Mouse (Mus musculus): ENCODE measurements at regions not wholly inside any gene's neighbourhood (a gene's known extent, or its start where the extent isn't known, plus 50 kb on each side); places are given as distances from the start of the nearest gene placed in this dataset.
A peak's percentile ranks its signal among the peaks of the same experiment; 100 is the strongest.

GRCm38 (mm10) chr3:128122111-128122510, 226.0 kb upstream of the Fam241a start:
- no peak for DNase-seq (ENCODE audit: low spot score in 2 of 2)

- no peak for DNase-seq (ENCODE audit: low spot score in 2 of 2)
These were observed 224.7 kb upstream of the Fam241a start for GRCm38 (mm10) chr3:128120647-128121440.

GRCm38 (mm10) chr3:128113209-128113608, 217.1 kb upstream of the Fam241a start:
- no peak for DNase-seq (ENCODE audit: low spot score in 2 of 2)

GRCm38 (mm10) chr3:128110406-128110805, 214.3 kb upstream of the Fam241a start:
- DNase-seq (ENCODE audit: low spot score in 2 of 2), result no peak

GRCm38 (mm10) chr3:128104516-128104915, 208.4 kb upstream of the Fam241a start:
- no peak for DNase-seq (ENCODE audit: low spot score in 2 of 2)

- DNase-seq (ENCODE audit: low spot score in 2 of 2), result no peak
These were observed 196.9 kb upstream of the Fam241a start for GRCm38 (mm10) chr3:128093046-128093445.

- DNase-seq (ENCODE audit: low spot score in 2 of 2), result peak in 1 of 2 experiments; percentile 40
These were observed 192.1 kb upstream of the Fam241a start for GRCm38 (mm10) chr3:128088207-128088606.

GRCm38 (mm10) chr3:128087163-128087562, 191.0 kb upstream of the Fam241a start:
- no peak for DNase-seq (ENCODE audit: low spot score in 2 of 2)

- no peak for DNase-seq (ENCODE audit: low spot score in 2 of 2)
These were observed 186.3 kb upstream of the Fam241a start for GRCm38 (mm10) chr3:128082463-128082862.

GRCm38 (mm10) chr3:128081430-128081829, 185.3 kb upstream of the Fam241a start:
- no peak for DNase-seq (ENCODE audit: low spot score in 2 of 2)

GRCm38 (mm10) chr3:128067861-128068260, 171.7 kb upstream of the Fam241a start:
- DNase-seq (ENCODE audit: low spot score in 2 of 2), result no peak

- DNase-seq (ENCODE audit: low spot score in 2 of 2), result no peak
These were observed 157.9 kb upstream of the Fam241a start for GRCm38 (mm10) chr3:128054031-128054430.

- no peak for DNase-seq (ENCODE audit: low spot score in 2 of 2)
These were observed 147.6 kb upstream of the Fam241a start for GRCm38 (mm10) chr3:128043709-128044108.

- no peak for DNase-seq (ENCODE audit: low spot score in 2 of 2)
These were observed 144.4 kb upstream of the Fam241a start for GRCm38 (mm10) chr3:128040407-128041115.

- no peak for DNase-seq (ENCODE audit: low spot score in 2 of 2)
These were observed 143.1 kb upstream of the Fam241a start for GRCm38 (mm10) chr3:128039185-128039584.

- DNase-seq (ENCODE audit: low spot score in 2 of 2), result no peak
These were observed 140.4 kb upstream of the Fam241a start for GRCm38 (mm10) chr3:128036538-128036937.

GRCm38 (mm10) chr3:128030352-128030751, 134.2 kb upstream of the Fam241a start:
- no peak for DNase-seq (ENCODE audit: low spot score in 2 of 2)

GRCm38 (mm10) chr3:128029565-128029915, 133.4 kb upstream of the Fam241a start:
- DNase-seq (ENCODE audit: low spot score in 2 of 2), result no peak

- DNase-seq (ENCODE audit: low spot score in 2 of 2), result no peak
These were observed 132.9 kb upstream of the Fam241a start for GRCm38 (mm10) chr3:128028856-128029564.

GRCm38 (mm10) chr3:128024856-128025255, 128.7 kb upstream of the Fam241a start:
- DNase-seq (ENCODE audit: low spot score in 2 of 2), result no peak

- DNase-seq (ENCODE audit: low spot score in 2 of 2), result no peak
These were observed 118.8 kb upstream of the Fam241a start for GRCm38 (mm10) chr3:128014909-128015308.

Data from layer of hippocampus, adult 18-20 months (tissue).